Mouse (Mus musculus) granulocyte monocyte progenitor cell, adult 5-6 weeks (primary cell): Measurements from ENCODE around the gene Gm10570. TPM values are rescaled to one million over a fixed set of nuclear protein-coding genes. Genes with fewer than 3 reads are reported as not detected.

Source experiments
- ATAC-seq: replicated peaks from 2 replicates; pipeline ENCODE4 v1.8.0; 2016; ENCODE audit warnings: mild to moderate bottlenecking, moderate TSS enrichment, inconsistent platforms; ENCODE audit not compliant: poor library complexity, severe bottlenecking
- total RNA-seq, 2 experiments: library from RNA; stranded (forward) in 1 of 2; stranded (reverse) in 1 of 2; fragments of 200-712, 200-1000 nt in 1 of 2; fragments of >200 nt in 1 of 2; fragmentation: Nextera tagmentation in 1 of 2; gene quantifications; 2 replicates each; pipeline ENCODE4 v1.2.3; 2014 to 2017

Gm10570 gene
- total RNA-seq (2014; fragmentation: Nextera tagmentation) (not detected in 2 replicates), total RNA-seq (2017) (not detected in 2 replicates)

DNA sequence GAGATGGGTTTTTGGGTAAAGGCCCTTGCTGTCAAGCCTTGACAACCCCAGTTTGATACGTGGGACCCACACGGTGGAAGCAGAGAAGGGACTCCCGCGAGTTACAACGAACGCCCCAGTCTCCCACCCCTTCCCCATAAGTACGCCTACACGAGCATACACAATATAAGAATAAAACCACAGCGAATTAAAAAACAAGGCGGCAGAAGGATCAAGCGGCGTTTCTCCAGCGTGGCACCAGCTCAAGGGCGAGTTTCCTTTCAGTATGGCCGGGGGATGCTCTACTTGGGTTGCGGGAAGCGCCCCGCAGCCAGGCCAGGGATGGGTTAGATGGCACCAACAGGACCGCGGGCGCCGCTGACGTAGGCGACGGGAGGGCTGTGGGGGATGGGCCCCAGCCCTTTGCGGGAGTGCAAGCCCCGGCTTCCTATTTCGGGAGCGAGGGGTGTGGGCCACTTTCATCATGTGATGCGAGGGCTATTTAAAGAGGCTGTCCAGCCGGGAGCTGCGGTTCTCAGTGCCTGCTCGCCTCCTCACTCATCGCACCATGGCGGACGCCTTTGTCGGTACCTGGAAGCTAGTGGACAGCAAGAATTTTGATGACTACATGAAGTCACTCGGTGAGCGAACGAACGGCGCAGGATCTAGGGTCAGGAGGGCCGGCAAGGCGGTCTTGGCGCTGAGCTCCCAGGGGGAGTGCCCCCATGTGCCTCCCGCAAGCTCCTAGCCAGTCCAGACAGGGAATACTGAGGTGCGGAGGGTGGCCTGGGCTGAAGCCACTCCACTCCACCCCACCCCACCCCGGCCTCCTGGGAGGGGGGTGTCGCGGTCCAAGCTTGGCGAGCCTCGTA lies at the start of gene Gm10570, which contains the start of gene Fabp3:
Gm10570 (minus strand) TSS at position 444 of the 851 bp plus-strand sequence.
Fabp3 (plus strand) TSS at position 365 of the 851 bp plus-strand sequence.
- peak; percentile 52 for ATAC-seq

DNA sequence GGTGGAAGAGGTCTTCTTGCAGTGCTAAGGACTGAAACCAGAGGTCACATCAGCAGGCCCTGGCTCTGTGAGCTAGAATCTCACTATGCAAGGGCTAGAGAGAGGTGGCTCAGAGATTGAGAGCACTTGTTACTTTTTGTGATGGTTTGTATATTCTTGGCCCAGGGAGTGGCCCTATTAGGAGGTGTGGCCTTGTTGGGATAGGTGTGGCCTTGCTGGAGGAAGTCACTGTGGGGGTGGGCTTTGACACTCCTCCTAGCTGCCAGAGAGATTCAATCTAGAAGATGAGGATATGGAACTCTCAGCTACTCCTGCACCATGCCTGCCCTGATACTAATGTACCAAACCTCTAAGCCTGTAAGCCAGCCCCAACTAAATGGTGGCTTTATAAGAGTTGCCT lies 49.5 kb upstream of the Gm10570 start:
- ATAC-seq = peak; percentile 26

DNA sequence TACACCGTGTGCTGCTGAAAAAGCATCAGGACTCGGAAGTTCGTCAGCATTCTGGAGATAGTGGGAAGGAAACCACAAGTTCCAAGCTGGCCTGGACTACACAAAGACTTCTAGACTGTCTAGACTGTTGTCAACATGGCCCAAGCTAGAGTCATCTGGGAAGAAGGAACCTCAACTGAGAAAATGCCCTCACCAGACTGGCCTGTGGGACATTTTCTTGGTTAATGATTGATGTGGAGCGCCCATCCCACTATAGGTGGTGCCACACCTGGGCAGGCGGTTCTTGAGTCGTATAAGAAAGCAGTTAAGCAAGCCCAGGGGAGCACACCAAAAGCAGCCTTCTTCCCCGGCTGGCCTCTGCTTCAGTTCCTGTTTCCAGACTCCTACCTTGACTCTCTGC lies 44.1 kb upstream of the Gm10570 start:
- no peak for ATAC-seq

DNA sequence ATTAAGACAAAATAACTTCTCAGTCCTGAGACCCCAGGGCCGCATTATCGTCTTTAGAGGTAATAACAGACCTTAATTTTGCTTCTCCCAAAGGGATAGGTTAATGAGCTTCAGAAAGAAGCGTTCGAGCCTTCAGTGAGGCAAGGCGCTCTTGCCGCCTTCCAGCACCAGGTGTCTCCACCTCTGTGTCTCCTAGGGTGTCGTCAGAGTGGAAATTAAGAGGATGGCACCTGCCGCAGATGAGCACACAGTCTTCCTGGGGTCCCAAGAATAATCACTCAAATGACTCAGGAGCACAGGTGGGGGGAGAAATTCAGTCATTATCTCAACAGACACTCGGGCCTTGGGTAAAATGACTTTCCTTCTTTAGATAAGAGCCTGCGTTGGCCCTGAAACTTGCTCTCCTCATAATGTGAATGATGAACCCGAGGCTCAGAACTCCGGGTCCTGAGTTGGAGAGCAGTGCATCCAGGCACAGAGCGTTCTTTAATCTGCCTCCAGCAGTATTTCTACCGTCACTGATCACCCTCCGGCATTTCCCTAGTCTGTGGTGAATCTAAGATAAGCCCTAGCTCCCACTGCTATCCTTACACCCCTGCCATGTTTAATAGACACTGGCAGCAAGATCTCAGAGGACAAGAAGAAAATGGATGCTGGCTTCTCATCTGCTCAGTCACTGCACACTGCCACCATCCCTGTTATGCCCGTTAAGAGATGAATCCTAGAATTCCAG lies 42.4 kb upstream of the Gm10570 start:
- no peak for ATAC-seq

DNA sequence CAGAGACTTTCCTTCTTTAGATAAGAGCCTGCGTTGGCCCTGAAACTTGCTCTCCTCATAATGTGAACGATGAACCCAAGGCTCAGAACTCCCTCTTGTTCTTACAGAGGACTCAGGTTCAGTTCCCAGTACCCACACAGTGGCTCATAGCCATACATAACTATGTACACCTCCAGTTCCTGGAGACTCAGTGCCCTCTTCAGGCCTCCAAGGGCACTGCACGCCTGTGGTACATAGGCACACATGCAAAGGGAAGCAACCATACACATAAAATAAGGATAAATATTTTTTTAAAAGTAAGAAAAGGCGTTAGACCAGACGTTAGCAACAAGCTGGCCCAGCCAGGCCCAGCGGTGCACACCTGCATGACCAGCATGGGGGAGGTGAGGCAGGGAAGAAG lies 41.2 kb upstream of the Gm10570 start:
- ATAC-seq = no peak

DNA sequence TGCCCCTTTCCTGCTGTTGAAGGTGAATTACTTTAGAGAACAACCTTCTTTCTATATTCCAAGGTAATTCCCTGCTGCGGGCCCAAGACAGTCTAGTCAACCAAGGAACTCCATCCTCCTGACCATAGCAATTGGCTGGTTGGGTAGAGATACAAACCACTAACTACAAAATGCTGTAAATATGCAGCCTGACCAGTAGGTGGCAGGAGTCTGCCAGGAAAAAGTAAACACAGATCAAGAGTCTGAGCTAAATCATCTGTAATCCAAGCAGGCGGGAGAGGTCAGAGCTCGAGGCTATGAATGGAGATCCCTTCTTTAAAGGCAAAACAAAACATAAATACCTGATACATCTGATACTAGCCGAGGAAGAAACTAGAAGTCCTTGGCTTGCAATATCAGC lies 33.2 kb upstream of the Gm10570 start:
- peak; percentile 79 for ATAC-seq

DNA sequence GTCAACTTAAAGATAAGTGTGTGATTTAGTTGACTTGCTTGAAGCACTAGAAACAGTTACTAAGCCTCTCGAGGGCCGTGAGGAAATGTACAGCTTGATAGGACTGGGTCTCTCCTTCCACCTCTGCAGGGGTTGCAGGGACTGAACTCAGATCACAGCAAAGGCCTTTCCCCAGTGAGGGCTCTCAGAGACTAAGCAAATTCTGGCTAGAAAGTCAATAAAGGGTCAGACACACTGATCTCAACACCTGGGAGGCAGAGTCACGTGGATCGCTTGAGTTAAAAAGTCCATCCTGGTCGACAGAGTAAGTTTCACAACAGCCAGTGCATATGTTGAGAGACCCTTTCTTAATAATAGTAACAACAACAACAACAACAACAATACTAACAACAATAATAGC lies 27.4 kb upstream of the Gm10570 start:
- no peak for ATAC-seq

DNA sequence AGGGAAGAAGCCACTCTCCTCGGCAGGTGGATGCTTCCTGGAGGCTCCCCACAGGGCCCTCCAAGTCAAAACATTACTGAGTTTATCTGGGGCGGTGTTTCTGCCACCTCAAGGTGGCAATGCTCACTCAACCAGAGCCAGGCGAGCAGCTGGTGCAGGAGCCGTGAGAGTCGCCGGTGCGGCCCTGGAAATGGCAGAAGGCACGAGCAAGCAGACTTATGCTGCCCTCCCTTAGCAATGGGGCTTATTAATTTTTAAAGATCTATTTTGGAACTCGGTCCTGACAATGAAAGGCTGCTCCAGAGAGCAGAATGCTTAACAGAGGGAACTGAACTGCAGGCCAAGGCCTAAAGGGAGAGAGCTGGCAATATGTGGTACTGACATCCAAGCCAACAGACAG lies 18.9 kb upstream of the Gm10570 start:
- no peak for ATAC-seq

DNA sequence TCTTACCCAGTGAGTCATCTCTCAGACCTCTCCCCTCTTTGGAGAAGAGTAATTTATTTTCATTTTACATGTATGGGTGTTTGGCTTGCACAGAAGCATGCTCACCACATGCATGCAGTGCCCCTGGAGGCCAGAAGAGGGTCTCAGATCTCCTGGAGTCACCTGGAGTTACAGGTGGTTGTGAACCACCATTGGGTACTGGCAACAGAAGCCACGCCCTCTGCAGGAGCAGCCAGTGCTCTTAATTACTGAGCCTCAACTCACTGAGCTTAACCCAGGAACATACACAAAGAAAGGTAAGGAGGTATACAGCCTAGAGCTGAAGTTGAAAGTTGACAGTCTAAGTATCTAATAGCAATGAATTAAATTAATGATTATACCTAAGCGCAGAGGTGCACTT lies 17.0 kb upstream of the Gm10570 start:
- no peak for ATAC-seq

DNA sequence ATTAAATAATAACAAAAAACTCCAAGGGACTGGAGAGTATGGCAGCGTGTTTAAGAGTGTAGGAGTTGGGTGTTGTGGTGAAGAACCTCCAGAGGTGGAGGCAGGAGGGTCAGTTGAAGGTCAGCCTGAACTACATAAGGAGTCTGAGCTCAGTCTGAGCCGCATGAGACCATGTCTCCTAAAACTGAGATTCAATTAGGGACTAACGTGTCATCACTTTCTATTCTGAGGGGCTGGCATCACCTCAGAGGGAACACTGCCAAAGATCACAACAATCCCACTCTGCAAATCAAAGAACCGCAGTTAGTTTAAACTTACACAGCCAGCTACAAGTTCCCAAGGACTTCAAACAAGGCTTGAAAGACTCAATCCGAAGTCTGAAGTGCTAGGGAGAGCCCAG lies 15.1 kb upstream of the Gm10570 start:
- no peak for ATAC-seq

DNA sequence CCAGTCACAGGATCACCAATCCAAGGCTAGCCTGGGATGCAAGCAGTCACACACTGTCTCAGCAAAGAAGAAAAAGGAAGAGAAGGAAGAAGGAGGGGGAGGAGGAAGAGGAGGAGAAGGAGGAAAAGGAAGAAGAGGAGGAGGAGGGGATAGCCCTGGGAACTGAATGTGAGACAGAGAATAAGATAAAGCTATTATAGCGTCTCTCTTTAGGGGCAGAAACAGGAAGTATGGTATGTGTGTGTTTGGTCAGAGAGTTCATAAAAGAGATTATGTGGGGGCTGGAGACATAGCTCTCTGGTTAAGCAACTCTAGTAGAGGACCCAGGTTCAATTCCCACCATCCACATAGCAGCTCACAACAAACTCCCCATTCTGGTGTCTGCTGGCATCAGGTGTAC lies 14.7 kb upstream of the Gm10570 start:
- no peak for ATAC-seq

DNA sequence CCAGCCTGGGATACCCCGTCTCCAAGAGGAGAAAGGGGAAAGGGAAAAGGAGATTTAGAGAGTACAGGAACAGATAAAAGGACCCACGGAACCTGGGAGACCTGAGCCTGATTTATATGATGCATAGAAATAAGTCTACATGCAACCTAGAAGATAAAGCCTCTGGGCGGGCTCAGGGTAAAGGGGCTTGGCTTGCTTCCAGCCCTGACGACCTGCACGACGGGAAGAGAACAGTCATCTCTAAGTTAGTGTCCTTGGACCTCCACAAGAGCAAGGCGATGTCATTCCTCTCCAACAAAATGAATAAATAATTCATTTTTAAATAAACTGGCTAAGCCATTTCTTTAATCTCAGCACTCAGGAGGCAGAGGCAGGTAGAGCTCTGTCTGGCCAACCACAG lies 14.1 kb upstream of the Gm10570 start:
- no peak for ATAC-seq

DNA sequence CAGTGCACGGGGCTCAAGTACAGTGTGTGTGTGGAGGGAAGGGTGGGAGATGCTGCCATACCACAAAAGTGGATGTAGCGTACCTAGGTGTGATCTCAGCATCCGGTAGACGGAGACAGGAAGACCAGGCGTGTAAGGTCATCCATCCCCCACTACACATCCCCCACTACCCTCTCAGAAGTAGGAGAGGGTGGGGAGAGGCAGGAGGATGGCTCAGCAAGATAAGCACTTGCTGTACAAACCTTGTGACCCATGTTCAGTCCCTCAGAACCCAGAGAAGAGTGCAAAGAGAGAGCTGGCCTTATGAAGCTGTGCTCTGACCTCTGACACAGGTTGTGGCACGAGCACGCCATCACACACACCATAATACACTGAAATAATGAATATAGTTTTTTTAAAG lies 13.2 kb upstream of the Gm10570 start:
- ATAC-seq = no peak

DNA sequence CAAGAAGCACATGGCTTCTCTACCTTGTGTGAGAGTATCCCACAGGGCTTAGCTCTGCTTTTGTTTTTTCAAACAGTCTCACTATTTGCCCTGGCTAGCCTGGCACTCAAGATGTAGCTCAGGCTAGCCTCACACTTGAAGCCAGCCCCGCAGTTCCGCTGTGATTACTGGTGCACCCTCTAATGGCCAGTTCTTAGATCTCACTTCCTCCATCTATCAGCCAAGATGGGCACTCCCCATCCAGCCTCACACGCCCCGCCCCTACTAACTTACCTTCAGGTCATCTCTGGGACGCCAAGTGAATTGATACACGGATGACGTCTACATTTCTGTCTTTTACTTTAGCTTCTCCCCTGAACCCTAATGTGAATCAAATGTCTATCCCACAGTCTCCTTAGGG lies 11.1 kb upstream of the Gm10570 start:
- ATAC-seq = no peak

DNA sequence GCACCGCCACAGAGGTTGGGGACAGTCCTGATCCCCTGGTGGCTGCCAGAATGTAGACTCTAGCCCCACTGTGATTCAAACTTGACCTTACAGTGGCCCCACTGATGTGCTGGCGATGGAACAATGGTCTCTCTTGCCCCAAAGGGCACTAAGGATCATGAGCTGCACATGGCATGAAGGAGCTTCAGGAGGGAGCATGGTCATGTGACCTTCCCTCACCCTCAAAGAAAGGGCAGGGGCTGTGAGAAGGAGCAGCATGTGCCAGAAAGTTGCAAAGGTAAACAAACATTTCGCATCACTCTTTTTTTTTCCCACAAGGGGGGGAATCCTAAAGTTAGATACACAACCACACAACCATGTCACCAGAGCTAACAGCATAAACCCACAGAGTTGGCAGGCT lies 9.6 kb upstream of the Gm10570 start:
- ATAC-seq = no peak

DNA sequence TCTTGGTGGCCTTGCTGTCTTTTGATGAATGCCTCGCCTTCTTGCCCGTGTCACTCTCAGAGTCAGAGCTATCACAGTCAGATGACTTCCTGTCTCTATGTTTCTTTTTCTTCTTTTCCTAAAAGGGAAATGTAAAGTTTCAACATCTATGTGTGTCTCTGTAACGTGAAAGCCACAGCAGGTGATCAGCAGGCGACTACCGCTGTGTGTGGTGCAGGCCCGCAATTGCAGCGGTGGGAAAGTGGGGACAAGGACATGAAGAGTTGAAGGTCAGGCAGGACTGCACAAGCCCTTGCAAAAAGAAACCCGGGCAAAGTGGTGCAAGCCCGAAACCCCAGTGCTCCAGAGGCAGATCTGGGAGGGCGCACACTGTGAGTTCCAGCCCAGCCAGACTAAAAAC lies 8.2 kb upstream of the Gm10570 start:
- ATAC-seq = peak; percentile 31

DNA sequence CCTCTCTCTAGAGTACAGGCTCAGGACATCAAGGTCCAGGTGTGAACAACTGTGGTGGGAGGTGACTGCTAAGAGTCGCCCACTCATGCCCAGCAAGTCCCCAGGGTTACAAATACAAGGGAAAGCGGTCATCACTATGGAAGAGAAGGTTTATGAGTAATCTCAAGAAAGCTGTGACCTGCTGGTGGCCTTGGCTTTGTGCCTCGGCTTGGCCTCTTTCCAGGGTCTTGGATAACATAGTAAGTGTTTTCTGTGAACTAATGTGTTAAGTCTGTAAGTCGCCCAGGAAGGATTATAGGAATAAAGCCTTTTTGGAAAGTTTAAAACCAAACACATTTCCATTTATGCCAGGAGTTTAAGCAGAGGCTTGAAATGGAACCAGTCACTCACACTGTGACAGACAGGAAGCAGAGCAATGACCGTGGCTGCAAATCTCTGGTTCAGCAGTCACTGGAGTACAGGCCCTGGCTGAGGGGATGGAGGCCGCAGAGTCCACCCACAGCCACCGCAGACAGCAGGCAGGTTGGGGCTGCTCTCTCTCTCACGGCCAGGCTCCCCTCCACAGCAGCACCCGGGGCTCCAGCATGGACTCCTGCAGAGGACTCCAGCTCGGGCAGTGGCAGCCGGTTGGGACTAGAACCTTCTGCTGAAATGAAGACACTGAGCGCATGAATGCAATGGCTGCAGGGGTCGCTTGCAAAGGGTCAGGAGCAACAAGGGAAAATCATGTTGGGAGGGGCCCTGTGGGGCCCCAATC lies 7.5 kb upstream of the Gm10570 start:
- no peak for ATAC-seq

DNA sequence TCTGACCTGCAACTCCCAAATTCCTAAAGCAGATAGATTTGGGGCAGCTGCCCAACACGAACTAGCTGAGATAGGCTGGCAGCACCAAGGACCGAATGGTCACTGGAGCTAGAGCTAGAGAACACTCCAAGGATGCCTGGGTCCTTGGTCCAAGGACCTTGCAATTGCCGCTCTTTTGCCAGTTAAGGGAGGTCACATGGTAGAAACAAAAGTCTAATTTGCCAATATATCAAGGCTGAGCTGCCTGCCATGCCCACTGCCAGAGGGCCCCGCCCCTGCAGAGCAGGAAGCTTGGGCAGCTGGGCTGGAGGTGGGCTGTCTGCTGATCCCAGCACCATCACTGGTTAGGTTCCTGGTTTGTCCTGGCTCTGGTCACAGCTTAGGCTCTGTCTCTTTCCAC lies 5.1 kb upstream of the Gm10570 start:
- ATAC-seq = no peak

DNA sequence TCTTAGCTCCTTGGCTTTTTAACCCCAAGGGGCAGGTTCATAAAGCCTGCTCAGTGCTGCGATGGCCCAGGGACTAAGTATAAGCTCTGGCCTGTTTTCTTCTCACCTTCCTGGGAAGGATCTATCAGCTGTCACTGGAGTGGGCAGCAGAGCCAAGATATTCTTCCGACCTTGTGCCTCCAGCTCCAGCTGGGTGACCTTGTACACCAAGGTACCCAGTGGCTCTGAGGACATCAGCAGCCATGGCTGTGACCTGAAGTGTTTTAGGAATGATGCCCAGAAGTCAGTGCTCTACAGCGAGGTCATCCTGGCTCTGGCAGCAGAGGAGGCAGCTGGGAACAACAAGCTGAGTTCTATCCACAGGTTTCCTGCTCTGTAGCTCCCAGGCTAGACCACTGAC lies 4.1 kb upstream of the Gm10570 start:
- no peak for ATAC-seq

DNA sequence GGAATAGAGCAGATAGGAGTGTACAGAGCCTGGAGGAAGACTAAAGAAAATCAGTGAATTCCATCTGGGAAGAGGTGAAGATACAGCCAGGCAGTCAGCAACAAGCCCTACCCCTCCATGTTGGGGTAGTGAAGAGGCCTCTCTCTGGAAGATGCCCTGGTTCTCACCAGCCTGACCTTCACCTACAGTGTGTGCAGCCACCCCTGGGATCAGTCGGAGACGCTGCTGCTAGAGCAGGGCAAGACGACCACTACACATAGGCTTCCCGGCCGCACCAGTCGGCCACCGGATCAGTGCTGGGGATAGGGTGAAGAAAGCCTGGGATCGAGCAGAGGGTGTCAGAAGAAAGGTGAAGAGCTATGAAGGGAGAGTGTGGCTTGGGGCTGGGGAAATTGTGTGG lies 780 bp upstream of the Gm10570 start:
- no peak for ATAC-seq

DNA sequence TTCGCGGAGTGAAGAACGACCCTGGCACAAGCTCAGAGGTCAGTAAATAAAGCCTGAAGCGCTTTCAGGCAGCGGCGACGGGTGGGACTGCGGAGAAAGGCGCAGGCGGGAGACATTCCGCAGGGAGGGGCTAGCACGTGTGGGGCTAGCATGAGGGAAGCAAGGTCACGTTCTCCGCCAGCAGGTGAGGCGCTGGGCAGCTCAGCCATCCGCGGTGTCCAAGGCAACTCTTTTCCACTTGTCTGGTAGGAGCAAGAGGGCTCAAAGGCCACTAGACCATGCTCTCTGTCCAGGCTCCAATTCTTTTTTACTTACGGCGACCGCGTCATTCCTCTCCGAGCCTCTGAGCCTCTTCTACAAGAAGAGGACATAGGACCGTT lies 633 bp downstream of the Gm10570 start:
- ATAC-seq = peak; percentile 54
